Mouse (Mus musculus): Measurements from ENCODE around the gene Gp5. TPM values are rescaled to one million over a fixed set of nuclear protein-coding genes. Genes with fewer than 3 reads are reported as not detected.

The Gp5 gene
- polyA plus RNA-seq, 1 experiment: 26.7 TPM

- H3K27me3 ChIP-seq (ENCODE audit: control insufficient read depth, insufficient read depth, low read length): no peaks in the 10 kb centered on the region
- no peaks in the 10 kb centered on the region for H3K36me3 ChIP-seq (ENCODE audit: control insufficient read depth, insufficient read depth, low read length)
- no peak overlapping the region for H3K4me3 ChIP-seq (ENCODE audit: extremely low read depth, insufficient read depth, insufficient read length)
- H3K27ac ChIP-seq (ENCODE audit: insufficient read depth, low read length): no peak overlapping the region
- H3K4me1 ChIP-seq (ENCODE audit: control insufficient read depth, insufficient read depth, insufficient read length): no peaks in the 10 kb centered on the region
- 80% methylated on average over 7 of the region's 7 CpGs for WGBS
- no peak for DNase-seq (ENCODE audit: low read depth in 1 of 2, low spot score in 2 of 2)
- TF ChIP-seq CTCF (IDR thresholded peaks at IDR 0.05; ENCODE audit: extremely low read depth, insufficient read depth, insufficient read length, insufficient replicate concordance) (no peak), POLR2A (IDR thresholded peaks at IDR 0.05; ENCODE audit: low read depth, low read length) (no peak)
Observed at GRCm38 (mm10) chr16:30297450-30297849, 13.1 kb downstream of the Gp5 start.

DNA sequence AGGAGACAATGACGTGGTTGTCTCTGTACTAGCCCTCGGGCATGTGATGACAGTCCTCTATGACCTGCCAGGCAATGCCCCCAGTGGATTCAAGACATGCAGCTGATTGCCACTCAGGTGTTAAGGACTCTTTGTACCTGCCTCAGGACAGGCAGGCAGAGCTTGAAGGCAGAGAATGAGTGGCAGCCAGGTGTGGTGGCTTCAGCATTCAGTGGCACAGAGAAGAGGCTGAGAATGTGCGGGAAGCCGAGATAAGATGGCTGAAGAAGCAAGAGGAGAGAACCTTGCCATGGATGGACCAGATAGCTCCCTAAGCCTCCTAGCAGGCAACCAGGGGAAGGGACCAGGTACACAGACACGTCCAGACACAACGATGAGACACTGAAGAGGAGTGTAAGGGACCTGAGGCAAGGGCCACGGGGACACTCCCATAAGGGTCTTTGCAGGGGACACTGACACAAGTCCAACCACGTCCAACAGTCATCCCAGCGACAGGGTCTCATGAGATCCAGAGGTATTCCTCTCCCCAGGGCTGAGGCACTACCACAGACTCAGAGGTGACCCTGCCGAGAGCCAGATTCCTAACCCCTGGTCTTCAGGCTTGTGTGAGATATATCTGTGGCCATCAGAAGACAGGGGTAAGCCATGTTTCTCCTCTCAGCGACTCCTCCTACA lies 13.8 kb downstream of the Gp5 start:
- Histone ChIP-seq H3K4me1 (ENCODE audit: control insufficient read depth, insufficient read depth, insufficient read length) (no peaks in the 10 kb centered on the region), H3K27me3 (ENCODE audit: control insufficient read depth, insufficient read depth, low read length) (no peaks in the 10 kb centered on the region), H3K4me3 (ENCODE audit: extremely low read depth, insufficient read depth, insufficient read length) (no peak overlapping the region), H3K27ac (ENCODE audit: insufficient read depth, low read length) (no peak overlapping the region), H3K36me3 (ENCODE audit: control insufficient read depth, insufficient read depth, low read length) (no peaks in the 10 kb centered on the region)
- 91% methylated on average over 11 of the region's 11 CpGs for WGBS
- TF ChIP-seq CTCF (IDR thresholded peaks at IDR 0.05; ENCODE audit: extremely low read depth, insufficient read depth, insufficient read length, insufficient replicate concordance) (no peak), POLR2A (IDR thresholded peaks at IDR 0.05; ENCODE audit: low read depth, low read length) (no peak)
- no peak for DNase-seq (ENCODE audit: low read depth in 1 of 2, low spot score in 2 of 2)

DNA sequence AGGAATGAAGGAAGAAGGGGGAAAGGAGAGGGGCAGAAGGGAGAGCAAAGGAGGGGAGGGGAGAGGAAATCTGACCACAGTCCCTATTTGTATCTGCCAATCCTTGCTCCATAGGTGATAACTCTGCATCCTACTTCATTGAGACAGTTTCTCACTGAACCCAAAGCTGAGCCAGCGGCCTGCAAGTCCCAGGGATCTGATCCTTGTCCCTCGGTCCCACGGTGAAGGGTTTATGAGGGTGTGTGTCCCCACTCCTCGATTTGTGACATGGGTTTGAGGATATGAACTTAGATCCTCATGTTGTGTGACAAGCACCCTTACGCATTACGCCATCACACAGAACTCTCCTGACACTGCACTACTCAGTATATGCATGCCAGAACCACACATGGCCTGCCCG lies 15.5 kb downstream of the Gp5 start:
- TF ChIP-seq POLR2A (IDR thresholded peaks at IDR 0.05; ENCODE audit: low read depth, low read length) (no peak), CTCF (IDR thresholded peaks at IDR 0.05; ENCODE audit: extremely low read depth, insufficient read depth, insufficient read length, insufficient replicate concordance) (no peak)
- Histone ChIP-seq H3K36me3 (ENCODE audit: control insufficient read depth, insufficient read depth, low read length) (no peaks in the 10 kb centered on the region), H3K27ac (ENCODE audit: insufficient read depth, low read length) (no peak overlapping the region), H3K27me3 (ENCODE audit: control insufficient read depth, insufficient read depth, low read length) (no peaks in the 10 kb centered on the region), H3K4me1 (ENCODE audit: control insufficient read depth, insufficient read depth, insufficient read length) (no peaks in the 10 kb centered on the region), H3K4me3 (ENCODE audit: extremely low read depth, insufficient read depth, insufficient read length) (no peak overlapping the region)
- WGBS: 82% methylated on average over 7 of the region's 7 CpGs
- no peak for DNase-seq (ENCODE audit: low read depth in 1 of 2, low spot score in 2 of 2)

- Histone ChIP-seq H3K27me3 (ENCODE audit: control insufficient read depth, insufficient read depth, low read length) (no peaks in the 10 kb centered on the region), H3K27ac (ENCODE audit: insufficient read depth, low read length) (no peak overlapping the region), H3K4me3 (ENCODE audit: extremely low read depth, insufficient read depth, insufficient read length) (no peak overlapping the region), H3K4me1 (ENCODE audit: control insufficient read depth, insufficient read depth, insufficient read length) (no peaks in the 10 kb centered on the region), H3K36me3 (ENCODE audit: control insufficient read depth, insufficient read depth, low read length) (no peaks in the 10 kb centered on the region)
- no peak for DNase-seq (ENCODE audit: low read depth in 1 of 2, low spot score in 2 of 2)
- WGBS: 85% methylated on average over 6 of the region's 6 CpGs
- TF ChIP-seq CTCF (IDR thresholded peaks at IDR 0.05; ENCODE audit: extremely low read depth, insufficient read depth, insufficient read length, insufficient replicate concordance) (no peak), POLR2A (IDR thresholded peaks at IDR 0.05; ENCODE audit: low read depth, low read length) (no peak)
Observed at GRCm38 (mm10) chr16:30290436-30290835, 20.1 kb downstream of the Gp5 start.

DNA sequence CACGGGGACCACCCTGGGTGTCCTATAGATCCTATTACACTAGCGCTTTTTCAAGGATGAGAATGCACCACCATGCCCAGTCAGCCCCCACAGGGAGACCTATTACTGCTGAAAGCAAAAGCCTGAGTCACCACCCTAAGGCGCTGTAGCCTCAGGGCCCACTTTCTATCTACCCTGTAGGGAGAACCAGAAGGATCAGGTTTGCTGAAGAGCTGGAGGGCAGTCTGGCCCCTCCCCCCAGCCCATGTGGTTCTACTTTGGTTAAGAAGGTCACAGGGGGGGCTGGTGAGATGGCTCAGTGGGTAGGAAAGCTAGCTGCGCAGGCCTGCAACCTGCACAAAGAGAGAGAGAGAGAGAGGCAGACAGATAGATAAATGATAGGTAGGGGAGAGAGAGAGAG lies 24.9 kb downstream of the Gp5 start:
- Histone ChIP-seq H3K27me3 (ENCODE audit: control insufficient read depth, insufficient read depth, low read length) (peaks cover 3% of the 10 kb centered on the region; the same call in 1 of the 2 replicates), H3K4me3 (ENCODE audit: extremely low read depth, insufficient read depth, insufficient read length) (no peak overlapping the region), H3K36me3 (ENCODE audit: control insufficient read depth, insufficient read depth, low read length) (no peaks in the 10 kb centered on the region), H3K27ac (ENCODE audit: insufficient read depth, low read length) (no peak overlapping the region), H3K4me1 (ENCODE audit: control insufficient read depth, insufficient read depth, insufficient read length) (no peaks in the 10 kb centered on the region)
- 91% methylated on average over 4 of the region's 4 CpGs for WGBS
- no peak for TF ChIP-seq CTCF (IDR thresholded peaks at IDR 0.05; ENCODE audit: extremely low read depth, insufficient read depth, insufficient read length, insufficient replicate concordance)
- no peak for TF ChIP-seq POLR2A (IDR thresholded peaks at IDR 0.05; ENCODE audit: low read depth, low read length)
- no peak for DNase-seq (ENCODE audit: low read depth in 1 of 2, low spot score in 2 of 2)

GRCm38 (mm10) chr16:30283743-30284337 lies 26.7 kb downstream of the Gp5 start:
- H3K27me3 ChIP-seq (ENCODE audit: control insufficient read depth, insufficient read depth, low read length): peaks cover 3% of the 10 kb centered on the region; the same call in 1 of the 2 replicates
- peak in 1 of 2 experiments; percentile 19 for DNase-seq (ENCODE audit: low read depth in 1 of 2, low spot score in 2 of 2)
- WGBS: 5% methylated on average over 15 of the region's 15 CpGs
- H3K4me3 ChIP-seq (ENCODE audit: extremely low read depth, insufficient read depth, insufficient read length): no peak overlapping the region
- no peaks in the 10 kb centered on the region for H3K36me3 ChIP-seq (ENCODE audit: control insufficient read depth, insufficient read depth, low read length)
- H3K27ac ChIP-seq (ENCODE audit: insufficient read depth, low read length): no peak overlapping the region
- TF ChIP-seq POLR2A (IDR thresholded peaks at IDR 0.05; ENCODE audit: low read depth, low read length) (no peak), CTCF (IDR thresholded peaks at IDR 0.05; ENCODE audit: extremely low read depth, insufficient read depth, insufficient read length, insufficient replicate concordance) (peak; percentile 63; the same call in 1 of the 2 replicates)
- no peaks in the 10 kb centered on the region; the same call in 1 of the 2 replicates for H3K4me1 ChIP-seq (ENCODE audit: control insufficient read depth, insufficient read depth, insufficient read length)

All from spleen, adult 2 months (tissue).